Mouse (Mus musculus) hindbrain, embryonic 13.5 days (tissue): ENCODE data around the gene Prpf40b. TPM values are rescaled to one million over a fixed set of nuclear protein-coding genes. Genes with fewer than 3 reads are reported as not detected.

Experiments used
- ATAC-seq: fragments of 200-750 bp; cut with Nextera tagmentation; 2 replicates; pipeline ENCODE4 v1.8.0; 2017; ENCODE audit warnings: moderate TSS enrichment; ENCODE audit not compliant: low FRiP score
- H3K27ac ChIP-seq: fragments of 300-500 bp; sonication (generic); 2 replicates; pipeline ENCODE4 v1.5.1; 2015; ENCODE audit warnings: inconsistent platforms, mild to moderate bottlenecking, moderate library complexity
- H3K27me3 ChIP-seq: fragments of 300-500 bp; sonication (generic); 2 replicates; pipeline ENCODE4 v1.6.1; 2015; ENCODE audit warnings: mild to moderate bottlenecking, inconsistent platforms
- H3K36me3 ChIP-seq: fragments of 300-500 bp; sonication (generic); 2 replicates; pipeline ENCODE4 v1.6.1; 2015; ENCODE audit warnings: mild to moderate bottlenecking, inconsistent platforms
- H3K4me1 ChIP-seq: fragments of 300-500 bp; sonication (generic); replicated peaks from 2 replicates; pipeline ENCODE4 v1.6.1; 2015; ENCODE audit warnings: inconsistent platforms
- H3K4me2 ChIP-seq: fragments of 300-500 bp; sonication (generic); 2 replicates; pipeline ENCODE4 v1.6.1; 2015; ENCODE audit warnings: inconsistent platforms, mild to moderate bottlenecking, moderate library complexity
- H3K4me3 ChIP-seq: fragments of 300-500 bp; sonication (generic); 2 replicates; pipeline ENCODE4 v1.5.1; 2015; ENCODE audit warnings: mild to moderate bottlenecking, inconsistent platforms
- H3K9ac ChIP-seq: fragments of 300-500 bp; sonication (generic); 2 replicates; pipeline ENCODE4 v1.6.1; 2015; ENCODE audit warnings: mild to moderate bottlenecking, inconsistent platforms
- H3K9me3 ChIP-seq: fragments of 300-500 bp; sonication (generic); 2 replicates; pipeline ENCODE4 v1.6.1; 2016; ENCODE audit warnings: inconsistent platforms
- WGBS: fragments of 180-500 bp; shearing (Covaris S2); methylation state at CpG from one replicate; pipeline ENCODE4 v1.1.7; 2015; 5-methylcytosine and 5-hydroxymethylcytosine counted together
- polyA plus RNA-seq: library from polyadenylated mRNA; unstranded; fragments of >200 nt; fragmentation: Nextera tagmentation; extraction: Ambion mirVana; gene quantifications from 2 replicates; pipeline ENCODE4 v1.2.1, GENCODE M21; 2015

Gene Prpf40b
- polyA plus RNA-seq, 1 experiment from 2014 or later = 116 TPM

- 0 out of 2 replicates have a peak, but pooled peaks cover 3% of the 10 kb centered on the region for H3K4me1 ChIP-seq
- H3K4me3 ChIP-seq = no peak overlapping the region
- no peak overlapping the region for H3K9ac ChIP-seq
- H3K27me3 ChIP-seq = no peaks in the 10 kb centered on the region
- no peak for ATAC-seq
- no peak overlapping the region for H3K4me2 ChIP-seq
- WGBS = 88% methylated on average over 9 of the region's 9 CpGs
- peaks cover 95% of the 10 kb centered on the region for H3K36me3 ChIP-seq
- peak overlapping the region; percentile 35; the same call in 1 of the 2 replicates for H3K27ac ChIP-seq
- no peaks in the 10 kb centered on the region for H3K9me3 ChIP-seq
These were observed 26.1 kb downstream of the Prpf40b start for GRCm38 (mm10) chr15:99320978-99321377.

GRCm38 (mm10) chr15:99324151-99324550 lies 29.3 kb downstream of the Prpf40b start:
- Histone ChIP-seq H3K4me3 (no peak overlapping the region), H3K4me2 (no peak overlapping the region), H3K27ac (no peak overlapping the region), H3K4me1 (no peaks in the 10 kb centered on the region), H3K27me3 (no peaks in the 10 kb centered on the region), H3K9ac (no peak overlapping the region), H3K9me3 (no peaks in the 10 kb centered on the region), H3K36me3 (peaks cover 87% of the 10 kb centered on the region)
- WGBS = 92% methylated on average over 9 of the region's 9 CpGs
- ATAC-seq = no peak

GRCm38 (mm10) chr15:99325598-99325997 lies 30.7 kb downstream of the Prpf40b start:
- H3K27ac ChIP-seq = no peak overlapping the region
- H3K9ac ChIP-seq = no peak overlapping the region
- ATAC-seq = no peak
- no peaks in the 10 kb centered on the region for H3K4me1 ChIP-seq
- no peaks in the 10 kb centered on the region for H3K9me3 ChIP-seq
- peaks cover 78% of the 10 kb centered on the region for H3K36me3 ChIP-seq
- no peak overlapping the region for H3K4me2 ChIP-seq
- no peak overlapping the region for H3K4me3 ChIP-seq
- H3K27me3 ChIP-seq = no peaks in the 10 kb centered on the region
- 92% methylated on average over 6 of the region's 6 CpGs for WGBS

- 0 out of 2 replicates have a peak, but pooled peaks cover 1% of the 10 kb centered on the region for H3K4me1 ChIP-seq
- H3K36me3 ChIP-seq = peaks cover 70% of the 10 kb centered on the region
- H3K27me3 ChIP-seq = no peaks in the 10 kb centered on the region
- H3K9ac ChIP-seq = no peak overlapping the region
- no peak for ATAC-seq
- 61% methylated on average over 2 of the region's 2 CpGs for WGBS
- H3K4me3 ChIP-seq = no peak overlapping the region
- no peaks in the 10 kb centered on the region for H3K9me3 ChIP-seq
- no peak overlapping the region for H3K27ac ChIP-seq
- no peak overlapping the region for H3K4me2 ChIP-seq
These were observed 31.5 kb downstream of the Prpf40b start for GRCm38 (mm10) chr15:99326407-99326806.

GRCm38 (mm10) chr15:99326959-99327358 lies 32.1 kb downstream of the Prpf40b start:
- Histone ChIP-seq H3K27me3 (no peaks in the 10 kb centered on the region), H3K9ac (no peak overlapping the region), H3K4me1 (peaks cover 7% of the 10 kb centered on the region; the same call in 1 of the 2 replicates), H3K4me3 (no peak overlapping the region), H3K36me3 (peaks cover 65% of the 10 kb centered on the region), H3K27ac (no peak overlapping the region), H3K9me3 (no peaks in the 10 kb centered on the region), H3K4me2 (no peak overlapping the region)
- 83% methylated on average over 1 of the region's 1 CpGs for WGBS
- no peak for ATAC-seq

- Histone ChIP-seq H3K27ac (no peak overlapping the region), H3K9ac (no peak overlapping the region), H3K4me2 (no peak overlapping the region), H3K4me3 (no peak overlapping the region), H3K9me3 (no peaks in the 10 kb centered on the region), H3K36me3 (peaks cover 54% of the 10 kb centered on the region), H3K4me1 (peaks cover 10% of the 10 kb centered on the region; the same call in 1 of the 2 replicates), H3K27me3 (no peaks in the 10 kb centered on the region)
- WGBS = 96% methylated on average over 5 of the region's 5 CpGs
- ATAC-seq = no peak
These were observed 33.1 kb downstream of the Prpf40b start for GRCm38 (mm10) chr15:99328011-99328410.

- H3K27ac ChIP-seq = no peak overlapping the region
- no peak for ATAC-seq
- H3K9me3 ChIP-seq = no peaks in the 10 kb centered on the region
- peaks cover 28% of the 10 kb centered on the region for H3K4me1 ChIP-seq
- no peak overlapping the region for H3K9ac ChIP-seq
- H3K4me3 ChIP-seq = no peak overlapping the region
- H3K27me3 ChIP-seq = no peaks in the 10 kb centered on the region
- no peak overlapping the region for H3K4me2 ChIP-seq
- 77% methylated on average over 2 of the region's 2 CpGs for WGBS
- H3K36me3 ChIP-seq = peaks cover 32% of the 10 kb centered on the region
These were observed 35.4 kb downstream of the Prpf40b start for GRCm38 (mm10) chr15:99330324-99330723.

- Histone ChIP-seq H3K9me3 (no peaks in the 10 kb centered on the region), H3K27ac (no peak overlapping the region), H3K4me2 (no peak overlapping the region), H3K9ac (no peak overlapping the region), H3K36me3 (peaks cover 27% of the 10 kb centered on the region), H3K4me3 (no peak overlapping the region), H3K4me1 (peaks cover 28% of the 10 kb centered on the region), H3K27me3 (no peaks in the 10 kb centered on the region)
- WGBS = 64% methylated on average over 5 of the region's 5 CpGs
- ATAC-seq = no peak
These were observed 36.5 kb downstream of the Prpf40b start for GRCm38 (mm10) chr15:99331341-99331740.

GRCm38 (mm10) chr15:99332111-99332510 lies 37.2 kb downstream of the Prpf40b start:
- no peak overlapping the region for H3K9ac ChIP-seq
- no peak for ATAC-seq
- no peaks in the 10 kb centered on the region for H3K9me3 ChIP-seq

GRCm38 (mm10) chr15:99332921-99333675 lies 38.2 kb downstream of the Prpf40b start:
- Histone ChIP-seq H3K4me1 (peaks cover 31% of the 10 kb centered on the region), H3K27ac (peak overlapping the region; percentile 81), H3K9me3 (no peaks in the 10 kb centered on the region), H3K27me3 (no peaks in the 10 kb centered on the region), H3K9ac (peak overlapping the region; percentile 31; the same call in 1 of the 2 replicates), H3K4me2 (no peak overlapping the region), H3K36me3 (peaks cover 14% of the 10 kb centered on the region), H3K4me3 (no peak overlapping the region)
- 71% methylated on average over 9 of the region's 9 CpGs for WGBS
- peak; percentile 28; the same call in 1 of the 2 replicates for ATAC-seq

More at GRCm38 (mm10) chr15:99332111-99332510, 37.2 kb downstream of the Prpf40b start:
- H3K4me2 ChIP-seq = no peak overlapping the region
- peaks cover 28% of the 10 kb centered on the region for H3K4me1 ChIP-seq
- H3K36me3 ChIP-seq = peaks cover 24% of the 10 kb centered on the region
- peak overlapping the region; percentile 81; the same call in 1 of the 2 replicates for H3K27ac ChIP-seq
- H3K4me3 ChIP-seq = no peak overlapping the region
- no peaks in the 10 kb centered on the region for H3K27me3 ChIP-seq

GRCm38 (mm10) chr15:99333676-99334065 lies 38.8 kb downstream of the Prpf40b start:
- H3K36me3 ChIP-seq = peaks cover 9% of the 10 kb centered on the region
- H3K27ac ChIP-seq = peak overlapping the region; percentile 81
- ATAC-seq = no peak
- H3K4me1 ChIP-seq = peaks cover 31% of the 10 kb centered on the region
- H3K27me3 ChIP-seq = no peaks in the 10 kb centered on the region
- no peak overlapping the region for H3K4me3 ChIP-seq
- H3K9me3 ChIP-seq = no peaks in the 10 kb centered on the region
- H3K9ac ChIP-seq = 0 out of 2 replicates have a peak overlapping the region, but pooled peaks have one; percentile 31
- 75% methylated on average over 3 of the region's 3 CpGs for WGBS
- H3K4me2 ChIP-seq = no peak overlapping the region

GRCm38 (mm10) chr15:99334500-99334899 lies 39.6 kb downstream of the Prpf40b start:
- Histone ChIP-seq H3K9me3 (no peaks in the 10 kb centered on the region), H3K4me1 (peaks cover 34% of the 10 kb centered on the region), H3K27ac (peak overlapping the region; percentile 81; the same call in 1 of the 2 replicates), H3K27me3 (no peaks in the 10 kb centered on the region), H3K4me3 (no peak overlapping the region), H3K9ac (no peak overlapping the region), H3K4me2 (no peak overlapping the region), H3K36me3 (peaks cover 1% of the 10 kb centered on the region)
- ATAC-seq = no peak
- WGBS = 80% methylated on average over 6 of the region's 6 CpGs
